Mouse (Mus musculus) heart, embryonic 16.5 days (tissue): ENCODE measurements at regions not wholly inside any gene's neighbourhood (a gene's known extent, or its start where the extent isn't known, plus 50 kb on each side); places are given as distances from the start of the nearest gene placed in this dataset.

Experiments
- ATAC-seq: fragments of 200-750 bp; cut with Nextera tagmentation; replicated peaks from 2 replicates; pipeline ENCODE4 v1.8.0; 2017; ENCODE audit warnings: moderate number of reproducible peaks; ENCODE audit not compliant: insufficient read depth, low FRiP score; ENCODE audit errors: extremely low read depth
- H3K27ac ChIP-seq: fragments of 300-500 bp; sonication (generic); 2 replicates; pipeline ENCODE4 v1.5.1; 2014; ENCODE audit warnings: mild to moderate bottlenecking, low read length, control low read depth, moderate library complexity
- H3K27me3 ChIP-seq: fragments of 300-500 bp; sonication (generic); 2 replicates; pipeline ENCODE4 v1.6.1; 2014; ENCODE audit warnings: low read length, mixed read lengths; ENCODE audit not compliant: control insufficient read depth, insufficient read depth
- H3K36me3 ChIP-seq: fragments of 300-500 bp; sonication (generic); 2 replicates; pipeline ENCODE4 v1.6.1; 2014; ENCODE audit not compliant: control insufficient read depth, insufficient read depth
- H3K4me1 ChIP-seq: fragments of 300-500 bp; sonication (generic); 2 replicates; pipeline ENCODE4 v1.6.1; 2014; ENCODE audit warnings: low read length, mixed read lengths; ENCODE audit not compliant: control insufficient read depth, insufficient read depth
- H3K4me2 ChIP-seq: fragments of 300-500 bp; sonication (generic); 2 replicates; pipeline ENCODE4 v1.6.1; 2014; ENCODE audit warnings: low read depth, mild to moderate bottlenecking, control low read depth, low read length
- H3K4me3 ChIP-seq: fragments of 300-500 bp; sonication (generic); 2 replicates; pipeline ENCODE4 v1.5.1; 2014; ENCODE audit warnings: mild to moderate bottlenecking, control low read depth, low read length
- H3K9ac ChIP-seq: fragments of 300-500 bp; sonication (generic); 2 replicates; pipeline ENCODE4 v1.6.1; 2014; ENCODE audit warnings: low read length, control low read depth
- H3K9me3 ChIP-seq: fragments of 300-500 bp; sonication (generic); replicated peaks from 2 replicates; pipeline ENCODE4 v1.6.1; 2016; ENCODE audit warnings: low read length; ENCODE audit not compliant: control insufficient read depth
- WGBS: fragments of 180-500 bp; shearing (Covaris S2); extraction: QIAGEN DNeasy Blood & Tissue Kit; methylation state at CpG from one replicate; pipeline ENCODE4 v1.1.7; 2014; 5-methylcytosine and 5-hydroxymethylcytosine counted together

DNA sequence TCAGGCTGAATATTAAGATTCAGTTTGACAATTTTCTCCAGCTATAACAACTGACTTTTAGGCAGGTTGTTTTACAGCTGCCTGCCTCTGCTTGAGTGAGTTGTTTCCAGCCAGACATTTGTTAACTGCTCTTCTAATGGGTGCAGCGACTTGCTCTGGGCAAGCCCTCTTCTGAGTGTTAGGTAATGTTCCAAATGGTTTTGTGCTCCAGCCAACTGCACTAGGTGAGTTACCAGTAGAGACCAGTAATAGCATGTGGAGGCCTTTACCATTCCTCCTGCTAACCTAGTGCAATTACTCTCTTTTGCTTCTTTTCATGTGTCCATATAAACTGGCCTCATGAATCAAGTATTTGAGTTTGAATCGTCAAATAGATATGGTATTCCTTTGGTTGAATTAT lies 1407.9 kb downstream of the Slc22a22 start:
- WGBS = 76% methylated on average over 2 of the region's 2 CpGs
- Histone ChIP-seq H3K4me3 (no peak overlapping the region), H3K27me3 (no peaks in the 10 kb centered on the region), H3K9ac (no peak overlapping the region), H3K27ac (no peak overlapping the region), H3K4me2 (no peak overlapping the region), H3K4me1 (no peaks in the 10 kb centered on the region), H3K36me3 (no peaks in the 10 kb centered on the region), H3K9me3 (no peaks in the 10 kb centered on the region)
- no peak for ATAC-seq

DNA sequence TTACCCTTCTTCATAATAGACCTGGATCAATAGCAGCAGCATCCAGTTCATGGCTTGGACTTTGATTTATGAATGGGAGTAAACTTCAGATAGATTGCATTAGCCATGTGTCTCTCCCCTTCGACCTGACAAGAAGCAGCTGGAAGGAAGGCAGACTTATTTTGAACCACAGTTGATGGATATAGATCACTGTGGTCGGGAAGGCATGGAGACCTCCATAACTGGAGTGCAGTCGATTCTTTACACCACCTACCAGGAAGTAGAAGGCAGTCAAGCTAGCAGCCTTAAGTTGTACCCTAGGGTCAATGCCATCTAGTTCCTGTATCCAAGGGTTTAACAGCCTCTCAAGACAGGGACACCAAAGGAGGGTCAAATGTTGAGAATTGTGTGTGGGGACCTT lies 1410.2 kb downstream of the Slc22a22 start:
- Histone ChIP-seq H3K4me1 (no peaks in the 10 kb centered on the region), H3K27ac (no peak overlapping the region), H3K36me3 (no peaks in the 10 kb centered on the region), H3K4me3 (no peak overlapping the region), H3K9me3 (no peaks in the 10 kb centered on the region), H3K4me2 (no peak overlapping the region), H3K9ac (no peak overlapping the region), H3K27me3 (no peaks in the 10 kb centered on the region)
- 47% methylated on average over 3 of the region's 3 CpGs for WGBS
- no peak for ATAC-seq

DNA sequence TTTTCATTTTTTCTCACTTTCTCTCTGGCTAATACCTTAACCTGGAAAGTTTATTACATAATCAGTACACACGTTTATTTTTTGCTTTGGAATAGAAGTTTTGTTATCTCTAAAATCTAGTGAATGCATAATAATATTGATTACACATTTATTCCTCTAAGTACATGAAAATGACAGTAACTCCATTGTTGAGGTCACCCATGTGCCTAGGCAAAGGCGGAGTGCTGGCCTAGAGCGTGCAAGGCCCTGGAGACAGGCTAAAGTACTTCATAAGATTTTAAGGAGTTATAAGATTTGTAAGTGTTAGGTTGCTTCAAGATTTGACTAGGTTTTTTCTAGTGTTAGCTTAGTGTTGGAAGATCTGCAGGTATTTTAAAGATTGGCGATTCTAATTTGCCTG lies 1410.9 kb downstream of the Slc22a22 start:
- no peak overlapping the region for H3K4me2 ChIP-seq
- H3K27me3 ChIP-seq = no peaks in the 10 kb centered on the region
- H3K4me1 ChIP-seq = no peaks in the 10 kb centered on the region
- no peak overlapping the region for H3K27ac ChIP-seq
- WGBS = 68% methylated on average over 4 of the region's 4 CpGs
- ATAC-seq = no peak
- H3K9me3 ChIP-seq = no peaks in the 10 kb centered on the region
- no peak overlapping the region for H3K4me3 ChIP-seq
- no peaks in the 10 kb centered on the region for H3K36me3 ChIP-seq
- H3K9ac ChIP-seq = no peak overlapping the region

DNA sequence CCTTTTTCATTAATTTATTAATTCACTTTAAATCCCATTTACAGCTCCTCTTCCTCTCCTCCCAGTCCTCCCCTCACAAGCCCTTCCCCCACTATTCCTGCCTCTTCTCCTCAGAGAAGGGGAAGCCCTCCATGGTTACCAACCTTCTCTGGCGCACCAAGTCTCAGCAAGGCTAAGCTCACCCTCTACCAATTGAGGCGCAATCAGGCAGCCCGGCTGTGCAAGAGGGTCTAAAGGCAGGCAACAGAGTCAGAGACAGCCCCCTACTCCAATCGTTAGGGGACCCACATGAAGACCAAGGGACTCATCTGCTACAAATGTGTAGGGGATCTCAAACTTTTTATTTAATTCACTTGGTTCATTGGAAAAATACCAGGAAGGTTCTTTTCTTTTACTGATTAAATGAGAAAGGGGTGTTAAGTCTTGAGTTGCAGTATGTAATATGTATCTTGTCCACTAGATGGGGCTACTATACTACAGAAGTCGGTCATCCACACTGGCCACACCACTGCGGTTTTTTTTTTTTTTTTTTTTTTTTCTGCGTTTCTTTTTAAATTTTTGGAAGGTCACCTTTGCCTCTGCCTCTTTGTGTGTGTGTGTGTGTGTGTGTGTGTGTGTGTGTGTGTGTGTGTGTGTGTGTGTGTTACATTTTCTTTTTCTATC lies 1411.4 kb downstream of the Slc22a22 start:
- no peak for ATAC-seq
- Histone ChIP-seq H3K4me2 (no peak overlapping the region), H3K4me3 (no peak overlapping the region), H3K9me3 (no peaks in the 10 kb centered on the region), H3K9ac (no peak overlapping the region), H3K27ac (no peak overlapping the region), H3K36me3 (no peaks in the 10 kb centered on the region), H3K27me3 (no peaks in the 10 kb centered on the region), H3K4me1 (no peaks in the 10 kb centered on the region)
- WGBS = 30% methylated on average over 7 of the region's 7 CpGs

DNA sequence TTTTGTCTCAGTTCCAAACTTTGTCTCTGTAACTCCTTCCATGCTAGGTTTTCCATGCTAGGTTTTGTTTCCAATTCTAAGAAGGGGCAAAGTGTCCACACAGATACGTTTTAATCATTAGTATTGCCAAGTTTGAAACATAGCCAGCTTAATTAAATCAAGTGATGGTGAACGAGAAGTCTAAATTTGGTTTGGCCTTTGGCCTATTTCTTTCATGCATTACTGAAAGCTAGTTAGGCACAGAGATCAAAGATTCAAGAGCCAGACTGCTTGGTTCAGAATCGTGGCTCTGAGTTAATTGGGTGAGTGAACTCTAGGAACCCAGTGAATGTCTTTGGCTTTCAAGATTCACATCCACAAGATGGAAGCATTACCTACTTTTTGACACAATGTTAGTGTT lies 1414.8 kb downstream of the Slc22a22 start:
- H3K36me3 ChIP-seq = no peaks in the 10 kb centered on the region
- H3K27ac ChIP-seq = no peak overlapping the region
- WGBS = 65% methylated on average over 3 of the region's 3 CpGs
- no peak overlapping the region for H3K4me2 ChIP-seq
- ATAC-seq = no peak
- no peaks in the 10 kb centered on the region for H3K27me3 ChIP-seq
- H3K9ac ChIP-seq = no peak overlapping the region
- no peaks in the 10 kb centered on the region for H3K9me3 ChIP-seq
- H3K4me3 ChIP-seq = no peak overlapping the region
- no peaks in the 10 kb centered on the region for H3K4me1 ChIP-seq

DNA sequence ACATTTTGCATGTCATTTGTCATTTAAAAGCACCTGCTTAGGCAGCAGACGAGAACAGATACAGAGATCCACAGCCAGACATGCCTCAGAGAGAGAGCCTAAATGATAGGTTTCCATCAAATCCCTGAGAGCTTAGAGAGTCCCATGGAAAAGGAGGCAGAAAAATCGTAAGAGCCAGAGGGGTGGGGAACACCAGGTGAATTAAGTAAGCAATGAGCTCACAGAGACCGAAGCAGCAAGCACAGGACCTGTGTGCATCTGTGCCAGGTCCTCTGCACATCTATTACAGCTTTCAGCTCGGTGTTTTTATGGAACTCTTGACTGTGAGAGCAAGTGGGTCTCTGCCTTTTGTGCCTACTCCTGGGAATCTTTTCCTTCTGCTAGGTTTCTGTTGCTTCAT lies 1416.1 kb downstream of the Slc22a22 start:
- Histone ChIP-seq H3K27ac (no peak overlapping the region), H3K27me3 (no peaks in the 10 kb centered on the region), H3K9ac (no peak overlapping the region), H3K9me3 (no peaks in the 10 kb centered on the region), H3K36me3 (no peaks in the 10 kb centered on the region), H3K4me2 (no peak overlapping the region), H3K4me3 (no peak overlapping the region), H3K4me1 (no peaks in the 10 kb centered on the region)
- ATAC-seq = no peak
- WGBS = 62% methylated on average over 4 of the region's 4 CpGs

DNA sequence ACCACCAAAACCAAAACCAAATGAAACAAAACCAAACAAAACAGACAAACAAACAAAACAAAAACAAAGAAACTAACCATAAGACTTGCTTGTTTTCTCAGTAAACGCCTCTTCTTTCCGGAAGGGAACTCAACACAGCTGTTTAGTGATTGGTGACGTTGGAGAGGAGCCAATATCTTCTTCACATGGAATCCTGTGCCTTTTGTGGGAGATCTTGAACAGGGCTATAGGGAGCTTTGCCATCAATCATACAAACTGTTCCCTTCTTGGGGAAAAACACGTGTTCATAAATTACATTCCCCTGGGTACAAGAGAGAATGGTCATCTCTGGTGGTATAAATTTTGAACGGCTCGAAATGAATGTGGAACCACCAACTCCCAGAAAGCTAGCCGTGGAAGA lies 1426.7 kb downstream of the Slc22a22 start:
- no peak overlapping the region for H3K4me2 ChIP-seq
- no peak for ATAC-seq
- WGBS = 62% methylated on average over 7 of the region's 7 CpGs

DNA sequence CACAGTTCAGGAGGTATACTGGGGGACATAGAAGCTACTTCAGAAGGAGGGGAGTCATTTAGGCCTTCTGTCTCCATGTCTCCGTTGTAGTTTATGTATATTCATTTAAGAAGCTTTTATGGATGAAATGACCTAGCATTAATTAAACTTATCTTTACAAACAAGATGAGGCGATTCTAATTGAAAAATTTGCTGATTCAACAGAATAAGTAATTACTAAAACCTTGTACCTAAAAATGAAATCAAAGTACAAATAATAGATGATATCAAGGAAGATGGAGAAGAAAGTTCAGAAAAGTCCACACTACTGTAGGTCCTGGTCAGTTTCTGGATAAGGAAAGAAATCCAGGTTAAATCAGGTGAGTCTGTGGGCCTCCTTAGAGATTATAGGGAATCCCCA lies 1429.6 kb downstream of the Slc22a22 start:
- H3K4me1 ChIP-seq = peaks cover 2% of the 10 kb centered on the region; the same call in 1 of the 2 replicates
- no peak overlapping the region for H3K9ac ChIP-seq
- H3K27me3 ChIP-seq = no peaks in the 10 kb centered on the region
- no peak overlapping the region for H3K4me2 ChIP-seq
- no peak overlapping the region for H3K4me3 ChIP-seq
- 79% methylated on average over 2 of the region's 2 CpGs for WGBS
- no peaks in the 10 kb centered on the region for H3K9me3 ChIP-seq
- ATAC-seq = no peak
- no peaks in the 10 kb centered on the region for H3K36me3 ChIP-seq
- no peak overlapping the region for H3K27ac ChIP-seq

More for the DNA sequence above, 1426.7 kb downstream of the Slc22a22 start:
- Histone ChIP-seq H3K4me3 (no peak overlapping the region), H3K9me3 (no peaks in the 10 kb centered on the region), H3K36me3 (no peaks in the 10 kb centered on the region), H3K9ac (no peak overlapping the region), H3K4me1 (no peaks in the 10 kb centered on the region; the same call in 1 of the 2 replicates), H3K27me3 (no peaks in the 10 kb centered on the region), H3K27ac (no peak overlapping the region)

DNA sequence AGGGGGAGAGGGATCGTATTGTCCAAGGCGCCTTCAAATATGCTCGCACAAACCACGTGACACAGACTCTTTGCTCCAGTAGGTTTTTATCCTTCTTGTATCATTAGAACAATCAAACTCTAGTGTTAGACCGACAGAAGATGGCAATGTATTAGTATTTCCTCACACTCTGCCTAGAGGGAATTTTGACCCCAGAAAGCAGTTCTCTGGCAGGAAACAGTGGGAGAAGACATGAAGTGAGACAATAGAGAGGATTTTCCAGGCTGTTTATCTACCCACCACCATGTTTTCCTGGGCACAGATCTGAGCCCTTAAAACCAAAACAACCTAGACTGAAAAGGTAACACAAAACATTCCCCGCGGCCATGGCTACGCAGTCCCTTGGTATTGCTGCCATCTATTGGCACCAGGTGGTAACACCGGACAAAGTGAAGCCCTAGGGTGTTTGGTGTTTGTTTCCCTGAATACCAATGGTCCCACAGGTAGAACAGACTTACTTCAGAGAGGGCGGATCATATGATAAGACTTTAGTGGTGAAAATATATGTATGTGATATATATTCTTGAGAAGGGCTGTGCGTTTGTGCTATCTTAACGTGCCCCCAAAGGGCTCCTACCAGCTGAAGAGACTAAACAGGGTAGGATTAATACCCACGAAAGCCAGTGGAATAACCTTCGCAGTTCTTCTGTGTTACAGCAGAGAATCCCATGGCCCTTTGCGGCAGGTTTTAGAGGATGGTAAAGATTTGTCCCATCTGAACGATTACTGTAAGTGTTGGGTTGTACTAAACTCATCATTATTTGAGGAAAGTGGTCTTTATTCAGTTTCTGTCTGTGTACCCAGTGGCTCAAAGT lies 1430.5 kb downstream of the Slc22a22 start:
- no peak overlapping the region for H3K27ac ChIP-seq
- H3K9ac ChIP-seq = peak overlapping the region; percentile 70

More for the DNA sequence above, 1430.5 kb downstream of the Slc22a22 start:
- no peaks in the 10 kb centered on the region for H3K36me3 ChIP-seq
- peak; percentile 69 for ATAC-seq
- H3K4me2 ChIP-seq = peak overlapping the region; percentile 59
- H3K9me3 ChIP-seq = no peaks in the 10 kb centered on the region
- peak overlapping the region; percentile 44 for H3K4me3 ChIP-seq
- WGBS = 25% methylated on average over 16 of the region's 16 CpGs
- H3K4me1 ChIP-seq = peaks cover 5% of the 10 kb centered on the region; the same call in 1 of the 2 replicates
- H3K27me3 ChIP-seq = no peaks in the 10 kb centered on the region
